In the genomic region with DNA sequence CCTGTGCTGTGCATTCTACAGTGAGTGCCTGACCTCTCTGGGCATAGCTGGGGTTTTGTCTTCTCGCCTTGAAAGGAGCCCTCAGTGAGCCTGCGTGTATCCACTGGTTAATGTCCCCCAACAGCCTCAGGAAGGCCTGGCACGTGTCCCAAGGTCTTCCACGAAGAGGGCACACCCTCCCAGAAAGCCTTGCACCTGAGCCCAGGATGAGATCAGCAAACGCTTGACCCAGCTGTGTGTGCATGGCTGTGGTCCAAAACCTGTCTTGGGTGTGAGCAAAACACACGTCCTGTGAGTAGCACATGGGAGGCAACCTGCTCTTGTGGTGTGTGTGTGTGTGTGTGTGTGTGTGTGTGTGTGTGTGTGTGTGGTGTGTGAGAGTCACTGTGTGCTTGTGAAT, we compare ENCODE assay signal across 8 mouse cellular contexts. TPM values are rescaled to one million over a fixed set of nuclear protein-coding genes. Genes with fewer than 3 reads are reported as not detected.
DNase-seq lines count a peak whose midpoint lies in the region; ATAC-seq lines count a peak whose summit lies in the region.

No protein-coding gene starts in this region.

- DNase-seq in heart, adult 18-20 months, result peak; percentile 71 to 73
- DNase-seq in heart, adult 8-10 months (ENCODE audit: low spot score), result no peak
- peak; percentile 74 for DNase-seq in adrenal gland, adult 8-10 months
- DNase-seq in heart, postnatal 14 days, result peak; percentile 65 to 72
- peak; percentile 75 for DNase-seq in lung, postnatal 10 days
- no peak for DNase-seq in cerebellum, adult 11 months
- no peak for DNase-seq in right cerebral cortex, adult 18-20 months

- no peak for ATAC-seq in granulocyte monocyte progenitor cell, adult 5-6 weeks (replicated peaks; ENCODE audit: poor library complexity, severe bottlenecking)

- intact Hi-C loops in heart, postnatal 14 days (cut with DNase I), result no loop called here

RNA-seq across cellular contexts. Expression of a gene that starts 28.9 kb away (rescaled TPM):
- 10 to 100 TPM; 50.5 to 54.1 TPM for total RNA-seq in heart, adult 18-20 months (2021)
- total RNA-seq in heart, adult 8-10 months (2022), result 10 to 100 TPM; 19.0 to 34.0 (median 30.2) TPM
- 100 to 1,000 TPM in 1 of 4 experiments, 10 to 100 TPM in 2, 1 to 10 TPM in 1; 8.6 to 127 (median 15.7) TPM for total RNA-seq in adrenal gland, adult 8-10 months (2022)
- 10 to 100 TPM; 41.4 to 72.2 TPM for total RNA-seq in heart, postnatal 14 days (2021)
- total RNA-seq in granulocyte monocyte progenitor cell, adult 5-6 weeks (2014; fragmentation: Nextera tagmentation), result 9.1 and 12.1 TPM in 2 replicates
- total RNA-seq in granulocyte monocyte progenitor cell, adult 5-6 weeks (2017), result 9.2 and 10.8 TPM in 2 replicates

Comparison
In these comparisons a context has a peak if more than half of its experiments do, and no peak if none do; other contexts are left out.
1. DNase-seq: peak in heart, adult 18-20 months (2 of 2), adrenal gland, adult 8-10 months (single experiment), heart, postnatal 14 days (2 of 2) and lung, postnatal 10 days (single experiment); none in heart, adult 8-10 months (single experiment), cerebellum, adult 11 months (single experiment) and right cerebral cortex, adult 18-20 months (single experiment).